18 mouse cellular contexts compared by ENCODE assay signal in the genomic region with DNA sequence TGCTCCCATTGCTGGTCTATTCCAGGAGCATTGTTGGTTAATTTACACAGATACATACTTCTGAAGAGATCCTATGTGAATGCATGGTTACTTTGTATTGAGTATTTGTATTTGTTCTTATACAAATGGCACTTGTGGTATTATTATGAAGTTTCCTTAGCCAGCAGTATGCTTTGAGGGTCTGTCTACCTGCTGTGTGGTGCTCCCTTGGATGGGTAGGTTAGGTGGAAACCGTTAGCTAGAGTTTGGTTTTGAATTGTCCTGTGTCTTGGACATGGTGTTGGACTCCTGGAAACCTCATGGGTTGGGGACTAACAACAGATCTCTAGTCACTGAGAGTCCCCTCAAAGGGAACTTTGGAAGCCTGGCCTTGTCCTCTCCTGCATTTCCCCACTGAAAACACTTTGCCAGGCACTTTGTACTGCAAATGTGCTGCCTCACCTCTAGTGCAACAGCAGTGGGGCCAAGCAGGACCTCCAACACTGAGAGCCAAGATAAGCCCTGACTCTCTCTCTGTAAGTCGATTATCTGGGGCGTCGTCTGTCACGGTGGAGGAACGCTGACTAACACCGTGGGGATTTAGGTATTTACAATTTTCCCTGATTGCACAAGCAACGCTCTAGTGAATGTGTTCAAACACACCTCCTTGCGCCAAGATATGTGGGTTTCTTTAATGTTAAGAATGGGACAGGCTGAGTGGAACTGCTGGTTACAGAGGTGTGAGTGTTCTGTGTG. TPM values are rescaled to one million over a fixed set of nuclear protein-coding genes. Genes with fewer than 3 reads are reported as not detected.
DNase-seq lines count a peak whose midpoint lies in the region; ATAC-seq and TF ChIP-seq lines count a peak whose summit lies in the region.
"Had no signal": no experiment of that assay in that cellular context is flagged by ENCODE, and none has a peak within 500 bp of the region (broad histone marks: within the 10 kb centered on the region; RNA-seq: fewer than 3 reads in every experiment).

No protein-coding gene starts in this region.

- 41% methylated on average over 9 of the region's 9 CpGs for WGBS in lung, postnatal 0 days
- WGBS in intestine, embryonic 14.5 days, result 50% methylated on average over 9 of the region's 9 CpGs
- 20% methylated on average over 9 of the region's 9 CpGs for WGBS in liver, embryonic 15.5 days (ENCODE audit: insufficient replicate concordance)
- WGBS in stomach, embryonic 16.5 days, result 41% methylated on average over 9 of the region's 9 CpGs
- 76% methylated on average over 9 of the region's 9 CpGs for WGBS in forebrain, embryonic 11.5 days
- WGBS in forebrain, embryonic 12.5 days, result 76% methylated on average over 9 of the region's 9 CpGs
- 73% methylated on average over 9 of the region's 9 CpGs for WGBS in forebrain, embryonic 14.5 days

- no peak for TF ChIP-seq CTCF in lung, postnatal 0 days (IDR thresholded peaks at IDR 0.05)

- peaks cover 11% of the 10 kb centered on the region; the same call in 1 of the 2 replicates for H3K4me1 ChIP-seq in lung, postnatal 0 days (ENCODE audit: insufficient read depth, low read depth, low read length)
- 0 out of 2 replicates have a peak, but pooled peaks cover 7% of the 10 kb centered on the region for H3K4me1 ChIP-seq in intestine, embryonic 14.5 days (replicated peaks; ENCODE audit: control insufficient read depth, insufficient read depth, low read length)
- peaks cover 32% of the 10 kb centered on the region for H3K4me1 ChIP-seq in liver, embryonic 15.5 days (replicated peaks)
- peaks cover 7% of the 10 kb centered on the region; the same call in 1 of the 2 replicates for H3K4me1 ChIP-seq in stomach, embryonic 16.5 days (ENCODE audit: control insufficient read depth, insufficient read depth, low read length)
- H3K4me1 ChIP-seq in forebrain, embryonic 11.5 days (replicated peaks; ENCODE audit: control insufficient read depth, insufficient read depth, low read length), result no peaks in the 10 kb centered on the region
- H3K4me1 ChIP-seq in forebrain, embryonic 12.5 days, result no peaks in the 10 kb centered on the region
- no peaks in the 10 kb centered on the region for H3K4me1 ChIP-seq in forebrain, embryonic 14.5 days (ENCODE audit: control insufficient read depth, insufficient read depth, low read length)
- H3K4me1 ChIP-seq: embryonic facial prominence, embryonic 12.5 days; hindbrain, embryonic 15.5 days; midbrain, embryonic 15.5 days had no signal

- H3K27ac ChIP-seq in lung, postnatal 0 days (ENCODE audit: low read length), result no peak overlapping the region
- no peak overlapping the region for H3K27ac ChIP-seq in intestine, embryonic 14.5 days (ENCODE audit: low read depth)
- peak overlapping the region; percentile 81 for H3K27ac ChIP-seq in liver, embryonic 15.5 days (replicated peaks)
- no peak overlapping the region; the same call in 1 of the 2 replicates for H3K27ac ChIP-seq in stomach, embryonic 16.5 days (ENCODE audit: low read length)
- no peak overlapping the region for H3K27ac ChIP-seq in forebrain, embryonic 11.5 days (ENCODE audit: low read depth, low read length)
- no peak overlapping the region for H3K27ac ChIP-seq in forebrain, embryonic 12.5 days
- H3K27ac ChIP-seq in forebrain, embryonic 14.5 days (ENCODE audit: low read depth, low read length), result no peak overlapping the region
- H3K27ac ChIP-seq: embryonic facial prominence, embryonic 12.5 days; hindbrain, embryonic 15.5 days; midbrain, embryonic 15.5 days had no signal

- peak; percentile 27; the same call in 1 of the 2 replicates for ATAC-seq in lung, postnatal 0 days
- 0 out of 2 replicates have a peak, but pooled peaks have one; percentile 42 for ATAC-seq in intestine, embryonic 14.5 days (replicated peaks; ENCODE audit: low FRiP score, low TSS enrichment, low read depth)
- ATAC-seq in liver, embryonic 15.5 days (ENCODE audit: insufficient read depth), result peak; percentile 92
- peak; percentile 77; the same call in 1 of the 2 replicates for ATAC-seq in stomach, embryonic 16.5 days (ENCODE audit: insufficient read depth, low FRiP score)
- no peak for ATAC-seq in forebrain, embryonic 11.5 days (replicated peaks; ENCODE audit: low FRiP score)
- no peak for ATAC-seq in forebrain, embryonic 12.5 days (ENCODE audit: low FRiP score)
- ATAC-seq in forebrain, embryonic 14.5 days, result no peak
- ATAC-seq: midbrain, embryonic 15.5 days had no signal

- no peaks in the 10 kb centered on the region for H3K9me3 ChIP-seq in lung, postnatal 0 days (ENCODE audit: low read length)
- no peaks in the 10 kb centered on the region for H3K9me3 ChIP-seq in intestine, embryonic 14.5 days (ENCODE audit: control insufficient read depth, low read length)
- no peaks in the 10 kb centered on the region for H3K9me3 ChIP-seq in liver, embryonic 15.5 days (replicated peaks)
- H3K9me3 ChIP-seq in stomach, embryonic 16.5 days (replicated peaks; ENCODE audit: control insufficient read depth, low read length), result no peaks in the 10 kb centered on the region
- H3K9me3 ChIP-seq in forebrain, embryonic 11.5 days (ENCODE audit: control insufficient read depth, low read length), result no peaks in the 10 kb centered on the region
- no peaks in the 10 kb centered on the region for H3K9me3 ChIP-seq in forebrain, embryonic 12.5 days
- H3K9me3 ChIP-seq in forebrain, embryonic 14.5 days (replicated peaks; ENCODE audit: control insufficient read depth, low read length), result no peaks in the 10 kb centered on the region
- H3K9me3 ChIP-seq: embryonic facial prominence, embryonic 12.5 days; hindbrain, embryonic 15.5 days; midbrain, embryonic 15.5 days had no signal

- peak; percentile 46 for DNase-seq in lung, postnatal 0 days (ENCODE audit: low spot score)
- no peak for DNase-seq in lung, postnatal 4 days
- no peak for DNase-seq in intestine, embryonic 14.5 days (ENCODE audit: low spot score)
- DNase-seq in forebrain, embryonic 11.5 days (ENCODE audit: low spot score), result no peak
- no peak for DNase-seq in forebrain, embryonic 14.5 days (ENCODE audit: low spot score)
- DNase-seq: adrenal gland, postnatal 36 days; cerebellum, postnatal 25 days; kidney, adult 8-10 months; kidney, postnatal 4 days; layer of hippocampus, postnatal 36 days; left cerebral cortex, postnatal 4 days; lung, adult 2 months had no signal

- no peak overlapping the region for H3K9ac ChIP-seq in lung, postnatal 0 days (replicated peaks; ENCODE audit: low read depth)
- H3K9ac ChIP-seq in intestine, embryonic 14.5 days (ENCODE audit: low read length), result no peak overlapping the region
- H3K9ac ChIP-seq in liver, embryonic 15.5 days, result no peak overlapping the region
- no peak overlapping the region for H3K9ac ChIP-seq in stomach, embryonic 16.5 days (ENCODE audit: low read length)
- no peak overlapping the region for H3K9ac ChIP-seq in forebrain, embryonic 11.5 days (ENCODE audit: low read length)
- H3K9ac ChIP-seq in forebrain, embryonic 12.5 days, result no peak overlapping the region
- H3K9ac ChIP-seq in forebrain, embryonic 14.5 days (ENCODE audit: low read length), result no peak overlapping the region
- H3K9ac ChIP-seq: embryonic facial prominence, embryonic 12.5 days; hindbrain, embryonic 15.5 days; midbrain, embryonic 15.5 days had no signal

- no peak overlapping the region for H3K4me3 ChIP-seq in lung, postnatal 0 days (ENCODE audit: low read depth, low read length)
- no peak overlapping the region for H3K4me3 ChIP-seq in intestine, embryonic 14.5 days (ENCODE audit: low read depth, low read length)
- no peak overlapping the region for H3K4me3 ChIP-seq in liver, embryonic 15.5 days (replicated peaks)
- H3K4me3 ChIP-seq in stomach, embryonic 16.5 days (replicated peaks; ENCODE audit: low read length), result no peak overlapping the region
- H3K4me3 ChIP-seq in forebrain, embryonic 11.5 days (ENCODE audit: low read depth, low read length), result no peak overlapping the region
- no peak overlapping the region for H3K4me3 ChIP-seq in forebrain, embryonic 12.5 days (replicated peaks)
- H3K4me3 ChIP-seq in forebrain, embryonic 14.5 days (ENCODE audit: low read depth, low read length), result no peak overlapping the region
- H3K4me3 ChIP-seq: embryonic facial prominence, embryonic 12.5 days; hindbrain, embryonic 15.5 days; midbrain, embryonic 15.5 days had no signal

- no peaks in the 10 kb centered on the region for H3K27me3 ChIP-seq in lung, postnatal 0 days (replicated peaks; ENCODE audit: insufficient read depth, low read length)
- no peaks in the 10 kb centered on the region for H3K27me3 ChIP-seq in intestine, embryonic 14.5 days (replicated peaks; ENCODE audit: control insufficient read depth, insufficient read depth, low read length)
- H3K27me3 ChIP-seq in liver, embryonic 15.5 days, result peaks cover 4% of the 10 kb centered on the region; the same call in 1 of the 2 replicates
- no peaks in the 10 kb centered on the region for H3K27me3 ChIP-seq in stomach, embryonic 16.5 days (ENCODE audit: control insufficient read depth, insufficient read depth, low read length)
- H3K27me3 ChIP-seq in forebrain, embryonic 11.5 days (ENCODE audit: control insufficient read depth, insufficient read depth, low read length), result no peaks in the 10 kb centered on the region
- no peaks in the 10 kb centered on the region for H3K27me3 ChIP-seq in forebrain, embryonic 12.5 days
- H3K27me3 ChIP-seq in forebrain, embryonic 14.5 days (replicated peaks; ENCODE audit: control insufficient read depth, insufficient read depth, low read length), result no peaks in the 10 kb centered on the region
- H3K27me3 ChIP-seq: embryonic facial prominence, embryonic 12.5 days; hindbrain, embryonic 15.5 days; midbrain, embryonic 15.5 days had no signal

- H3K4me2 ChIP-seq in lung, postnatal 0 days (replicated peaks; ENCODE audit: low read depth, low read length), result no peak overlapping the region
- H3K4me2 ChIP-seq in intestine, embryonic 14.5 days (ENCODE audit: low read length), result no peak overlapping the region
- peak overlapping the region; percentile 27 for H3K4me2 ChIP-seq in liver, embryonic 15.5 days
- no peak overlapping the region for H3K4me2 ChIP-seq in stomach, embryonic 16.5 days (ENCODE audit: low read depth, low read length)
- H3K4me2 ChIP-seq in forebrain, embryonic 11.5 days (ENCODE audit: low read depth, low read length, severe bottlenecking), result no peak overlapping the region
- H3K4me2 ChIP-seq in forebrain, embryonic 12.5 days, result no peak overlapping the region
- no peak overlapping the region for H3K4me2 ChIP-seq in forebrain, embryonic 14.5 days (ENCODE audit: low read length)
- H3K4me2 ChIP-seq: embryonic facial prominence, embryonic 12.5 days; hindbrain, embryonic 15.5 days; midbrain, embryonic 15.5 days had no signal

- no peaks in the 10 kb centered on the region for H3K36me3 ChIP-seq in lung, postnatal 0 days (ENCODE audit: insufficient read depth, low read length)
- no peaks in the 10 kb centered on the region for H3K36me3 ChIP-seq in intestine, embryonic 14.5 days (ENCODE audit: control insufficient read depth, insufficient read depth, low read length)
- no peaks in the 10 kb centered on the region for H3K36me3 ChIP-seq in liver, embryonic 15.5 days (replicated peaks)
- H3K36me3 ChIP-seq in stomach, embryonic 16.5 days (ENCODE audit: control insufficient read depth, insufficient read depth, low read length), result no peaks in the 10 kb centered on the region
- no peaks in the 10 kb centered on the region for H3K36me3 ChIP-seq in forebrain, embryonic 11.5 days (ENCODE audit: control insufficient read depth, insufficient read depth, low read length)
- no peaks in the 10 kb centered on the region for H3K36me3 ChIP-seq in forebrain, embryonic 12.5 days (replicated peaks)
- H3K36me3 ChIP-seq in forebrain, embryonic 14.5 days (ENCODE audit: control insufficient read depth, insufficient read depth, low read length), result no peaks in the 10 kb centered on the region
- H3K36me3 ChIP-seq: embryonic facial prominence, embryonic 12.5 days; hindbrain, embryonic 15.5 days; midbrain, embryonic 15.5 days had no signal

- no peak for TF ChIP-seq EP300 in lung, postnatal 0 days (IDR thresholded peaks at IDR 0.05)

RNA-seq across cellular contexts. Expression of a gene that starts 13.3 kb away (rescaled TPM):
- 93.6 and 100 TPM in 2 replicates for polyA plus RNA-seq in lung, postnatal 0 days (2015; fragmentation: Nextera tagmentation; extraction: Ambion mirVana)
- 38.3 and 38.8 TPM in 2 replicates for polyA plus RNA-seq in intestine, embryonic 14.5 days (2014; fragmentation: Nextera tagmentation; extraction: Ambion mirVana)
- 18.4 and 18.6 TPM in 2 replicates for polyA plus RNA-seq in liver, embryonic 15.5 days (2015; fragmentation: Nextera tagmentation; extraction: Ambion mirVana)
- 46.7 and 52.9 TPM in 2 replicates for polyA plus RNA-seq in stomach, embryonic 16.5 days (2015; fragmentation: Nextera tagmentation; extraction: Ambion mirVana)
- polyA plus RNA-seq in forebrain, embryonic 11.5 days (2014; fragmentation: Nextera tagmentation; extraction: Ambion mirVana), result 31.5 and 42.4 TPM in 2 replicates
- 51.1 and 60.4 TPM in 2 replicates for polyA plus RNA-seq in forebrain, embryonic 12.5 days (2016; fragmentation: Nextera tagmentation; extraction: Ambion mirVana)
- polyA plus RNA-seq in forebrain, embryonic 14.5 days (2014; fragmentation: Nextera tagmentation; extraction: Ambion mirVana), result 36.9 and 53.2 TPM in 2 replicates

Comparison
In these comparisons a context has a peak if more than half of its experiments do, and no peak if none do; other contexts are left out.
1. ATAC-seq: peak in lung, postnatal 0 days (single experiment), intestine, embryonic 14.5 days (single experiment), liver, embryonic 15.5 days (single experiment) and stomach, embryonic 16.5 days (single experiment); none in forebrain, embryonic 11.5 days (single experiment), forebrain, embryonic 12.5 days (single experiment) and forebrain, embryonic 14.5 days (single experiment).